Mouse (Mus musculus): ENCODE measurements around the gene Gas2l2. TPM values are rescaled to one million over a fixed set of nuclear protein-coding genes. Genes with fewer than 3 reads are reported as not detected.

Gas2l2 gene
- polyA plus RNA-seq, 1 experiment from 2014 or later: not detected

- Histone ChIP-seq H3K9me3 (replicated peaks; ENCODE audit: control insufficient read depth, low read length) (no peaks in the 10 kb centered on the region), H3K4me2 (ENCODE audit: low read depth, low read length) (no peak overlapping the region), H3K9ac (ENCODE audit: low read depth, low read length) (no peak overlapping the region), H3K4me3 (ENCODE audit: low read depth, low read length) (no peak overlapping the region), H3K27ac (ENCODE audit: low read length) (no peak overlapping the region), H3K36me3 (ENCODE audit: control insufficient read depth, insufficient read depth) (peaks cover 7% of the 10 kb centered on the region), H3K4me1 (ENCODE audit: control insufficient read depth, low read depth, low read length) (no peaks in the 10 kb centered on the region), H3K27me3 (ENCODE audit: control insufficient read depth, insufficient read depth, low read depth, low read length) (no peaks in the 10 kb centered on the region)
- no peak for ATAC-seq (ENCODE audit: low read depth)
- 86% methylated on average over 4 of the region's 4 CpGs for WGBS (ENCODE audit: insufficient replicate concordance)
Observed at GRCm38 (mm10) chr11:83393062-83393461, 36.2 kb downstream of the Gas2l2 start.

GRCm38 (mm10) chr11:83383532-83383887 is 45.7 kb downstream of the Gas2l2 start:
- Histone ChIP-seq H3K36me3 (ENCODE audit: control insufficient read depth, insufficient read depth) (no peaks in the 10 kb centered on the region), H3K4me1 (ENCODE audit: control insufficient read depth, low read depth, low read length) (peaks cover 2% of the 10 kb centered on the region), H3K9ac (ENCODE audit: low read depth, low read length) (no peak overlapping the region), H3K4me3 (ENCODE audit: low read depth, low read length) (no peak overlapping the region), H3K9me3 (replicated peaks; ENCODE audit: control insufficient read depth, low read length) (no peaks in the 10 kb centered on the region), H3K27ac (ENCODE audit: low read length) (no peak overlapping the region), H3K4me2 (ENCODE audit: low read depth, low read length) (no peak overlapping the region), H3K27me3 (ENCODE audit: control insufficient read depth, insufficient read depth, low read depth, low read length) (no peaks in the 10 kb centered on the region)
- 84% methylated on average over 1 of the region's 1 CpGs for WGBS (ENCODE audit: insufficient replicate concordance)
- ATAC-seq (ENCODE audit: low read depth): no peak

- Histone ChIP-seq H3K4me2 (ENCODE audit: low read depth, low read length) (no peak overlapping the region), H3K36me3 (ENCODE audit: control insufficient read depth, insufficient read depth) (no peaks in the 10 kb centered on the region), H3K27me3 (ENCODE audit: control insufficient read depth, insufficient read depth, low read depth, low read length) (no peaks in the 10 kb centered on the region), H3K4me1 (ENCODE audit: control insufficient read depth, low read depth, low read length) (peaks cover 2% of the 10 kb centered on the region), H3K9me3 (replicated peaks; ENCODE audit: control insufficient read depth, low read length) (no peaks in the 10 kb centered on the region), H3K9ac (ENCODE audit: low read depth, low read length) (no peak overlapping the region), H3K4me3 (ENCODE audit: low read depth, low read length) (no peak overlapping the region), H3K27ac (ENCODE audit: low read length) (no peak overlapping the region)
- 80% methylated on average over 9 of the region's 9 CpGs for WGBS (ENCODE audit: insufficient replicate concordance)
- ATAC-seq (ENCODE audit: low read depth): no peak
Observed at GRCm38 (mm10) chr11:83382876-83383531, 46.3 kb downstream of the Gas2l2 start.

- WGBS (ENCODE audit: insufficient replicate concordance): 42% methylated on average over 7 of the region's 7 CpGs
- H3K27me3 ChIP-seq (ENCODE audit: control insufficient read depth, insufficient read depth, low read depth, low read length): no peaks in the 10 kb centered on the region
- ATAC-seq (ENCODE audit: low read depth): peak; percentile 32; the same call in 1 of the 2 replicates
Observed at GRCm38 (mm10) chr11:83379745-83380341, 49.4 kb downstream of the Gas2l2 start.

More at GRCm38 (mm10) chr11:83379745-83380341, 49.4 kb downstream of the Gas2l2 start:
- Histone ChIP-seq H3K9me3 (replicated peaks; ENCODE audit: control insufficient read depth, low read length) (no peaks in the 10 kb centered on the region), H3K36me3 (ENCODE audit: control insufficient read depth, insufficient read depth) (no peaks in the 10 kb centered on the region), H3K4me2 (ENCODE audit: low read depth, low read length) (no peak overlapping the region), H3K4me3 (ENCODE audit: low read depth, low read length) (no peak overlapping the region), H3K27ac (ENCODE audit: low read length) (no peak overlapping the region; the same call in 1 of the 2 replicates), H3K9ac (ENCODE audit: low read depth, low read length) (no peak overlapping the region), H3K4me1 (ENCODE audit: control insufficient read depth, low read depth, low read length) (peaks cover 2% of the 10 kb centered on the region)

Other genes with a start within 250 kb of the Gas2l2 start
- 2.0 and 2.5 TPM in 2 replicates for gene Slfn3, start 238.1 kb downstream of the Gas2l2 start, polyA plus RNA-seq (2015; fragmentation: Nextera tagmentation; extraction: Ambion mirVana)
- 39.7 and 43.0 TPM in 2 replicates for gene Slfn14, start 142.7 kb downstream of the Gas2l2 start, polyA plus RNA-seq (2015; fragmentation: Nextera tagmentation; extraction: Ambion mirVana)
- 19.2 and 21.7 TPM in 2 replicates for gene Ap2b1, start 130.4 kb downstream of the Gas2l2 start, polyA plus RNA-seq (2015; fragmentation: Nextera tagmentation; extraction: Ambion mirVana)
- gene Pex12, start 126.9 kb downstream of the Gas2l2 start, polyA plus RNA-seq (2015; fragmentation: Nextera tagmentation; extraction: Ambion mirVana): 5.6 and 6.2 TPM in 2 replicates
- 0.02 and 0.07 TPM in 2 replicates for gene Rasl10b, start 20.3 kb downstream of the Gas2l2 start, polyA plus RNA-seq (2015; fragmentation: Nextera tagmentation; extraction: Ambion mirVana)
- 1.7 and 2.4 TPM in 2 replicates for gene 1700020L24Rik, start 8.2 kb upstream of the Gas2l2 start, polyA plus RNA-seq (2015; fragmentation: Nextera tagmentation; extraction: Ambion mirVana)
- gene Mmp28, start 33.6 kb upstream of the Gas2l2 start, polyA plus RNA-seq (2015; fragmentation: Nextera tagmentation; extraction: Ambion mirVana): 0.37 and 0.42 TPM in 2 replicates
- gene Taf15, start 43.6 kb upstream of the Gas2l2 start, polyA plus RNA-seq (2015; fragmentation: Nextera tagmentation; extraction: Ambion mirVana): 4.1 and 4.2 TPM in 2 replicates
- gene Heatr9, start 92.7 kb upstream of the Gas2l2 start, polyA plus RNA-seq (2015; fragmentation: Nextera tagmentation; extraction: Ambion mirVana): not detected in 2 replicates
- gene Ccl5, start 101.1 kb upstream of the Gas2l2 start, polyA plus RNA-seq (2015; fragmentation: Nextera tagmentation; extraction: Ambion mirVana): 1.2 and 1.7 TPM in 2 replicates
- gene Ccl9, start 149.2 kb upstream of the Gas2l2 start, polyA plus RNA-seq (2015; fragmentation: Nextera tagmentation; extraction: Ambion mirVana): 66.8 and 71.8 TPM in 2 replicates
- gene Ccl6, start 163.6 kb upstream of the Gas2l2 start, polyA plus RNA-seq (2015; fragmentation: Nextera tagmentation; extraction: Ambion mirVana): 16.3 and 16.9 TPM in 2 replicates
- gene Rpl9-ps1, start 216.2 kb upstream of the Gas2l2 start, polyA plus RNA-seq (2015; fragmentation: Nextera tagmentation; extraction: Ambion mirVana): not detected in 2 replicates
- gene Ccl3, start 219.9 kb upstream of the Gas2l2 start, polyA plus RNA-seq (2015; fragmentation: Nextera tagmentation; extraction: Ambion mirVana): 0.34 and 0.44 TPM in 2 replicates
- gene Ccl4, start 233.1 kb upstream of the Gas2l2 start, polyA plus RNA-seq (2015; fragmentation: Nextera tagmentation; extraction: Ambion mirVana): 0.48 and 0.50 TPM in 2 replicates